Mouse (Mus musculus) cortical plate, adult 2 months (tissue): ENCODE measurements around the gene Lypd6. TPM values are rescaled to one million over a fixed set of nuclear protein-coding genes. Genes with fewer than 3 reads are reported as not detected.

Experiments used
- H3K27ac ChIP-seq: fragments of 200-500 bp; 2 replicates; pipeline ENCODE4 v1.5.1; 2012; ENCODE audit warnings: low read length, control low read depth, inconsistent platforms; ENCODE audit not compliant: insufficient read depth
- H3K4me1 ChIP-seq: fragments of 200-500 bp; 2 replicates; pipeline ENCODE4 v1.6.1; 2011; ENCODE audit warnings: low read length; ENCODE audit not compliant: control insufficient read depth, insufficient read depth
- H3K4me3 ChIP-seq: fragments of 200-500 bp; 2 replicates; pipeline ENCODE4 v1.5.1; 2011; ENCODE audit warnings: mild to moderate bottlenecking, low read length, control low read depth; ENCODE audit not compliant: insufficient read depth
- CTCF ChIP-seq: fragments of 200-500 bp; IDR thresholded peaks from 2 replicates; pipeline ENCODE4 v1.5.1; 2011; ENCODE audit warnings: mild to moderate bottlenecking, control low read depth, low read length; ENCODE audit not compliant: insufficient read depth; ENCODE audit errors: extremely low read depth
- POLR2A ChIP-seq: fragments of 200-500 bp; IDR thresholded peaks from 2 replicates; pipeline ENCODE4 v1.6.1; 2011; ENCODE audit warnings: mild to moderate bottlenecking, low read length, control low read depth; ENCODE audit not compliant: insufficient read depth; ENCODE audit errors: extremely low read depth
- polyA plus RNA-seq: library from polyadenylated mRNA; depleted of rRNA; stranded (reverse); fragments of >200 nt; gene quantifications from 2 replicates; pipeline ENCODE4 v1.2.3, GENCODE M21; 2012; rRNA removed

The Lypd6 gene
- polyA plus RNA-seq, result 18.0 and 20.7 TPM in 2 replicates

GRCm38 (mm10) chr2:50066246-50066967, at the start of gene Lypd6:
Gene Lypd6, plus strand, starts transcription at chr2:50066429.
- TF ChIP-seq POLR2A (no peak), CTCF (no peak)
- Histone ChIP-seq H3K27ac (no peak within 1 kb of the TSS), H3K4me1 (no peaks in the 10 kb centered on the region), H3K4me3 (peak within 1 kb of the TSS; percentile 50)

GRCm38 (mm10) chr2:50019477-50019876, 46.8 kb upstream of the Lypd6 start:
- no peak overlapping the region for H3K4me3 ChIP-seq
- H3K4me1 ChIP-seq, result no peaks in the 10 kb centered on the region
- H3K27ac ChIP-seq, result no peak overlapping the region
- TF ChIP-seq POLR2A (no peak), CTCF (no peak)

GRCm38 (mm10) chr2:50025549-50025948, 40.7 kb upstream of the Lypd6 start:
- Histone ChIP-seq H3K27ac (no peak overlapping the region), H3K4me1 (no peaks in the 10 kb centered on the region), H3K4me3 (no peak overlapping the region)
- no peak for TF ChIP-seq POLR2A
- TF ChIP-seq CTCF, result no peak

- Histone ChIP-seq H3K4me3 (no peak overlapping the region), H3K27ac (no peak overlapping the region), H3K4me1 (no peaks in the 10 kb centered on the region)
- no peak for TF ChIP-seq CTCF
- no peak for TF ChIP-seq POLR2A
Measured at GRCm38 (mm10) chr2:50028930-50029329, 37.3 kb upstream of the Lypd6 start.

GRCm38 (mm10) chr2:50044170-50044870, 21.9 kb upstream of the Lypd6 start:
- Histone ChIP-seq H3K4me1 (no peaks in the 10 kb centered on the region; the same call in 1 of the 2 replicates), H3K27ac (no peak overlapping the region), H3K4me3 (no peak overlapping the region)
- TF ChIP-seq POLR2A, result no peak
- TF ChIP-seq CTCF, result no peak

GRCm38 (mm10) chr2:50044871-50045470, 21.3 kb upstream of the Lypd6 start:
- no peak overlapping the region for H3K4me3 ChIP-seq
- H3K27ac ChIP-seq, result no peak overlapping the region
- TF ChIP-seq CTCF (no peak), POLR2A (no peak)
- H3K4me1 ChIP-seq, result no peaks in the 10 kb centered on the region; the same call in 1 of the 2 replicates

- H3K4me1 ChIP-seq, result no peaks in the 10 kb centered on the region; the same call in 1 of the 2 replicates
- H3K4me3 ChIP-seq, result no peak overlapping the region
- H3K27ac ChIP-seq, result no peak overlapping the region
- no peak for TF ChIP-seq CTCF
- no peak for TF ChIP-seq POLR2A
Measured at GRCm38 (mm10) chr2:50045841-50046240, 20.4 kb upstream of the Lypd6 start.

- no peak overlapping the region for H3K4me3 ChIP-seq
- no peaks in the 10 kb centered on the region; the same call in 1 of the 2 replicates for H3K4me1 ChIP-seq
- TF ChIP-seq CTCF, result no peak
- no peak overlapping the region for H3K27ac ChIP-seq
Measured at GRCm38 (mm10) chr2:50048442-50048841, 17.8 kb upstream of the Lypd6 start.

GRCm38 (mm10) chr2:50053893-50054292, 12.3 kb upstream of the Lypd6 start:
- no peak overlapping the region for H3K27ac ChIP-seq
- TF ChIP-seq POLR2A (no peak), CTCF (no peak)
- H3K4me1 ChIP-seq, result no peaks in the 10 kb centered on the region
- H3K4me3 ChIP-seq, result no peak overlapping the region
